In genomic region chr12:33332796-33333195, GRCm38 (mm10) we compare ENCODE assay signal across 19 mouse cellular contexts.
A peak's percentile ranks its signal among the peaks of the same experiment; 100 is the strongest.
DNase-seq lines count a peak whose midpoint lies in the region; ATAC-seq and TF ChIP-seq lines count a peak whose summit lies in the region.
"Had no signal": no experiment of that assay in that cellular context is flagged by ENCODE, and none has a peak within 500 bp of the region (broad histone marks: within the 10 kb centered on the region; RNA-seq: fewer than 3 reads in every experiment).

No protein-coding gene starts in this region.

- peak; percentile 17 for DNase-seq in forebrain, embryonic 14.5 days (ENCODE audit: low spot score)
- DNase-seq in forebrain, embryonic 10.5 days (ENCODE audit: extremely low spot score, low spot score), result no peak
- DNase-seq in neural tube, embryonic 10.5 days (ENCODE audit: extremely low spot score, low spot score), result no peak
- peak; percentile 42 to 62 for DNase-seq in cerebellum, postnatal 25 days
- no peak for DNase-seq in midbrain, postnatal 0 days (ENCODE audit: low spot score)
- DNase-seq in spleen, postnatal 10 days (ENCODE audit: low spot score in 2 of 2), result no peak
- DNase-seq in heart, adult 11 months, result no peak
- DNase-seq: heart, postnatal 4 days; kidney, adult 11 months; lung, adult 18-20 months; lung, postnatal 36 days; right cerebral cortex, postnatal 25 days; thymus, postnatal 25 days had no signal

- no peak overlapping the region for H3K9ac ChIP-seq in forebrain, embryonic 14.5 days (ENCODE audit: low read length)
- no peak overlapping the region for H3K9ac ChIP-seq in neural tube, embryonic 13.5 days
- no peak overlapping the region for H3K9ac ChIP-seq in midbrain, postnatal 0 days (replicated peaks; ENCODE audit: low read length, poor library complexity, severe bottlenecking)
- H3K9ac ChIP-seq: forebrain, embryonic 12.5 days; limb, embryonic 13.5 days; midbrain, embryonic 12.5 days had no signal

- no peaks in the 10 kb centered on the region for H3K9me3 ChIP-seq in forebrain, embryonic 14.5 days (replicated peaks; ENCODE audit: control insufficient read depth, low read length)
- no peaks in the 10 kb centered on the region for H3K9me3 ChIP-seq in forebrain, embryonic 10.5 days
- no peaks in the 10 kb centered on the region for H3K9me3 ChIP-seq in neural tube, embryonic 13.5 days
- H3K9me3 ChIP-seq in midbrain, postnatal 0 days (ENCODE audit: low read length), result no peaks in the 10 kb centered on the region
- H3K9me3 ChIP-seq: forebrain, embryonic 12.5 days; limb, embryonic 13.5 days; midbrain, embryonic 12.5 days had no signal

- H3K27ac ChIP-seq in forebrain, embryonic 14.5 days (ENCODE audit: low read depth, low read length), result no peak overlapping the region
- H3K27ac ChIP-seq in forebrain, embryonic 10.5 days, result no peak overlapping the region
- H3K27ac ChIP-seq in neural tube, embryonic 13.5 days (replicated peaks), result peak overlapping the region; percentile 59
- no peak overlapping the region for H3K27ac ChIP-seq in midbrain, postnatal 0 days (ENCODE audit: low read depth, low read length)
- H3K27ac ChIP-seq: forebrain, embryonic 12.5 days; kidney, postnatal 0 days; limb, embryonic 13.5 days; midbrain, embryonic 12.5 days; stomach, postnatal 0 days had no signal

- H3K4me3 ChIP-seq in forebrain, embryonic 14.5 days (ENCODE audit: low read depth, low read length), result no peak overlapping the region
- no peak overlapping the region for H3K4me3 ChIP-seq in forebrain, embryonic 10.5 days
- no peak overlapping the region for H3K4me3 ChIP-seq in neural tube, embryonic 13.5 days
- no peak overlapping the region for H3K4me3 ChIP-seq in midbrain, postnatal 0 days (ENCODE audit: low read depth, low read length)
- H3K4me3 ChIP-seq: forebrain, embryonic 12.5 days; limb, embryonic 13.5 days; midbrain, embryonic 12.5 days had no signal

- peaks cover 13% of the 10 kb centered on the region for H3K4me1 ChIP-seq in forebrain, embryonic 14.5 days (ENCODE audit: control insufficient read depth, insufficient read depth, low read length)
- H3K4me1 ChIP-seq in forebrain, embryonic 10.5 days, result no peaks in the 10 kb centered on the region
- peaks cover 22% of the 10 kb centered on the region for H3K4me1 ChIP-seq in neural tube, embryonic 13.5 days (replicated peaks)
- H3K4me1 ChIP-seq in midbrain, postnatal 0 days (ENCODE audit: insufficient read depth, low read length), result 0 out of 2 replicates have a peak, but pooled peaks cover 5% of the 10 kb centered on the region

- 56% methylated on average over 5 of the region's 5 CpGs for WGBS in forebrain, embryonic 14.5 days
- WGBS in forebrain, embryonic 10.5 days, result 83% methylated on average over 5 of the region's 5 CpGs
- 49% methylated on average over 5 of the region's 5 CpGs for WGBS in neural tube, embryonic 13.5 days
- WGBS in midbrain, postnatal 0 days, result 36% methylated on average over 5 of the region's 5 CpGs

- H3K36me3 ChIP-seq in forebrain, embryonic 14.5 days (ENCODE audit: control insufficient read depth, insufficient read depth, low read length), result no peaks in the 10 kb centered on the region
- no peaks in the 10 kb centered on the region for H3K36me3 ChIP-seq in forebrain, embryonic 10.5 days (replicated peaks)
- no peaks in the 10 kb centered on the region for H3K36me3 ChIP-seq in neural tube, embryonic 13.5 days
- no peaks in the 10 kb centered on the region for H3K36me3 ChIP-seq in midbrain, postnatal 0 days (ENCODE audit: insufficient read depth, low read length)
- H3K36me3 ChIP-seq: forebrain, embryonic 12.5 days; midbrain, embryonic 12.5 days had no signal

- ATAC-seq in forebrain, embryonic 14.5 days, result no peak
- ATAC-seq in neural tube, embryonic 13.5 days (ENCODE audit: low read depth), result 0 out of 2 replicates have a peak, but pooled peaks have one; percentile 4
- 0 out of 2 replicates have a peak, but pooled peaks have one; percentile 5 for ATAC-seq in midbrain, postnatal 0 days (ENCODE audit: low FRiP score)

- H3K27me3 ChIP-seq in forebrain, embryonic 14.5 days (replicated peaks; ENCODE audit: control insufficient read depth, insufficient read depth, low read length), result no peaks in the 10 kb centered on the region
- no peaks in the 10 kb centered on the region for H3K27me3 ChIP-seq in forebrain, embryonic 10.5 days (ENCODE audit: poor library complexity, severe bottlenecking)
- H3K27me3 ChIP-seq in neural tube, embryonic 13.5 days, result 0 out of 2 replicates have a peak, but pooled peaks cover 3% of the 10 kb centered on the region
- no peaks in the 10 kb centered on the region for H3K27me3 ChIP-seq in midbrain, postnatal 0 days (ENCODE audit: insufficient read depth, low read length)
- H3K27me3 ChIP-seq: limb, embryonic 13.5 days had no signal

- TF ChIP-seq CTCF in midbrain, postnatal 0 days (IDR thresholded peaks at IDR 0.05), result no peak

- no peak overlapping the region for H3K4me2 ChIP-seq in forebrain, embryonic 14.5 days (ENCODE audit: low read length)
- no peak overlapping the region for H3K4me2 ChIP-seq in neural tube, embryonic 13.5 days
- no peak overlapping the region for H3K4me2 ChIP-seq in midbrain, postnatal 0 days (ENCODE audit: low read depth, low read length, poor library complexity, severe bottlenecking)
- H3K4me2 ChIP-seq: forebrain, embryonic 12.5 days; limb, embryonic 13.5 days; midbrain, embryonic 12.5 days had no signal

Comparison
In these comparisons a context has a peak if more than half of its experiments do, and no peak if none do; other contexts are left out.
1. DNase-seq: peak in forebrain, embryonic 14.5 days (single experiment) and cerebellum, postnatal 25 days (2 of 2); none in forebrain, embryonic 10.5 days (single experiment), neural tube, embryonic 10.5 days (single experiment), midbrain, postnatal 0 days (single experiment), spleen, postnatal 10 days (0 of 2) and heart, adult 11 months (single experiment).